Mouse (Mus musculus): Measurements from ENCODE around the gene Greb1. TPM values are rescaled to one million over a fixed set of nuclear protein-coding genes. Genes with fewer than 3 reads are reported as not detected.
A peak's percentile ranks its signal among the peaks of the same experiment; 100 is the strongest.

The Greb1 gene
- not detected in 2 replicates for polyA plus RNA-seq (2012; ENCODE audit: insufficient read depth, insufficient read length, low replicate concordance, missing spikeins)

GRCm38 (mm10) chr12:16800259-16800958 lies at the start of gene Greb1:
Greb1 (minus strand) TSS chr12:16800886.
- TF ChIP-seq POLR2A (IDR thresholded peaks at IDR 0.05; ENCODE audit: insufficient read depth, low read depth, low read length) (no peak), CTCF (IDR thresholded peaks at IDR 0.05; ENCODE audit: insufficient read depth, low read depth, low read length) (no peak)
- peaks cover 10% of the 10 kb centered on the region for H3K4me1 ChIP-seq (ENCODE audit: control insufficient read depth, insufficient read depth, low read length)
- under 1% methylated on average over 52 of the region's 53 CpGs for WGBS
- peak within 1 kb of the TSS; percentile 52 for H3K4me3 ChIP-seq (ENCODE audit: insufficient read depth, low read depth, low read length)
- no peak within 1 kb of the TSS for H3K27ac ChIP-seq (ENCODE audit: insufficient read depth, low read depth, low read length)

DNA sequence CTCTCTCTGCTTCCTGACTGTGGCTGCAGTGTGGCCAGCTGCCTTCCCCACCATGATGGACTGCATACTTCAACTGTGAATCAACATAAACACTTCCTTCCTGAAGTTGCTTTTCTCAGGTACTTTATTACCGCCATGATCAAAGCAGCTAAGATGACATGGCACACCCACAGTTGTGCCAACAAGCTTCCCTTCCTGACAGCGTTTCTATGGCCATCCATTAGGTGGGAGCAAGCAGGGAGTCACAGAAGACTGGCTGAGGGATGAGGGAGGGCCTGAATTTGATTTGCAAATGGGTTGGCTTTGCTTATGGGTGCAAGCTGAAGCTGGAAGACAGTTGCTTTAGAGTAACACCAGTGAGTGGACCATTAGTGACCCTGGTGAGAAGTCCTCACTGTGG lies 49.1 kb upstream of the Greb1 start:
- no peak overlapping the region for H3K27ac ChIP-seq (ENCODE audit: insufficient read depth, low read depth, low read length)

DNA sequence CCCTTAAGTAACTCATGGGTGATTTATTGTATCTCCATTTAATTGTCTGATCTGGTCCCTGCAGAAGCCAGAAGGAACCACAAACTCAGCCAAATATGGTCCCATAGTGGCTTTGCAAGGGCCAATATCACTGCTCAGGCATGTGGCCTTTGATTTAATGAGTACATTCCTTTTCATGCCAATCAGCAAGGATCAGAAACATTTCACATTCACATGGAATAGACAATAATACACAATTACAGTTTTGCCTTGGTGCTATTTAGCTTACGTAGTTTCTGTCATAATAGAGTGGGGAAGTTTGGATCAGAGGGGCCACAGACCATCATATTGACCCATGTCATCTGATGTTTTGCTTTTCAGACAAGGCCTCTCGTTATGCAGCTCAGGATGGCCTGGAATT lies 47.8 kb upstream of the Greb1 start:
- WGBS: 93% methylated on average over 2 of the region's 2 CpGs
- Histone ChIP-seq H3K4me1 (ENCODE audit: control insufficient read depth, insufficient read depth, low read length) (peaks cover 2% of the 10 kb centered on the region; the same call in 1 of the 2 replicates), H3K27ac (ENCODE audit: insufficient read depth, low read depth, low read length) (no peak overlapping the region), H3K4me3 (ENCODE audit: insufficient read depth, low read depth, low read length) (no peak overlapping the region)
- TF ChIP-seq CTCF (IDR thresholded peaks at IDR 0.05; ENCODE audit: insufficient read depth, low read depth, low read length) (no peak), POLR2A (IDR thresholded peaks at IDR 0.05; ENCODE audit: insufficient read depth, low read depth, low read length) (no peak)

More for the DNA sequence above, 49.1 kb upstream of the Greb1 start:
- WGBS: 70% methylated on average over 2 of the region's 2 CpGs
- TF ChIP-seq POLR2A (IDR thresholded peaks at IDR 0.05; ENCODE audit: insufficient read depth, low read depth, low read length) (no peak), CTCF (IDR thresholded peaks at IDR 0.05; ENCODE audit: insufficient read depth, low read depth, low read length) (no peak)
- peaks cover 6% of the 10 kb centered on the region for H3K4me1 ChIP-seq (ENCODE audit: control insufficient read depth, insufficient read depth, low read length)
- H3K4me3 ChIP-seq (ENCODE audit: insufficient read depth, low read depth, low read length): no peak overlapping the region

DNA sequence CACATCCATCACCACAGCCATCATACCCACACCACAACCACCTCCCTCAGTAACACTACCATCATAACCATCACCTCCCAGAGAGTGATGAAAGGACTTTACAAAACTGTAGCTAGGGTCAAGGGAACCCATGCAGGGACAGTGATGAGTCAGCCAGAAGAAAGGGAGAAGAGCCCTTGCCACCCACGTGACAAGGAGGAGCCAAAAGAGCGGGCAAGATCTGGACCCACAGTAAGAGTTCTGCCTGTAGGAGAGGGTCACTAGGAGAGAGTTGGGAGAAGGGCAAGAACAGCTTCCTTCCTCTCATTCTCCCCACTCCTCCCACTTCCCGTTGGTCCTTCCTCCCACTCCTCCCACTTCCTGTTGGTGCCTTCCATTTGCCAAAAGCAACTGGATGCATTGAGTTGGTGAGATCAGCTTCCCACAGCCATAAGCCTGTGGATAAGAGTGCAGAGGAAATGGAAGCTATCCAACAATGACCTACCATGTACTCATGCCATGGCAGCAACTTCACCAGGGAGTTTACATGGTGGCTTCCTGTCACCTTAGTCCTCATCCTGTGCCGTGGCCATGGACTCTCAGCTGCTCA lies 46.6 kb upstream of the Greb1 start:
- Histone ChIP-seq H3K4me3 (ENCODE audit: insufficient read depth, low read depth, low read length) (no peak overlapping the region), H3K27ac (ENCODE audit: insufficient read depth, low read depth, low read length) (no peak overlapping the region), H3K4me1 (ENCODE audit: control insufficient read depth, insufficient read depth, low read length) (no peaks in the 10 kb centered on the region)
- TF ChIP-seq POLR2A (IDR thresholded peaks at IDR 0.05; ENCODE audit: insufficient read depth, low read depth, low read length) (no peak), CTCF (IDR thresholded peaks at IDR 0.05; ENCODE audit: insufficient read depth, low read depth, low read length) (no peak)
- WGBS: 91% methylated on average over 4 of the region's 4 CpGs

GRCm38 (mm10) chr12:16844623-16845592 lies 44.2 kb upstream of the Greb1 start:
- 31% methylated on average over 14 of the region's 14 CpGs for WGBS
- Histone ChIP-seq H3K4me3 (ENCODE audit: insufficient read depth, low read depth, low read length) (no peak overlapping the region), H3K27ac (ENCODE audit: insufficient read depth, low read depth, low read length) (no peak overlapping the region), H3K4me1 (ENCODE audit: control insufficient read depth, insufficient read depth, low read length) (0 out of 2 replicates have a peak, but pooled peaks cover 2% of the 10 kb centered on the region)
- TF ChIP-seq POLR2A (IDR thresholded peaks at IDR 0.05; ENCODE audit: insufficient read depth, low read depth, low read length) (no peak), CTCF (IDR thresholded peaks at IDR 0.05; ENCODE audit: insufficient read depth, low read depth, low read length) (no peak)

DNA sequence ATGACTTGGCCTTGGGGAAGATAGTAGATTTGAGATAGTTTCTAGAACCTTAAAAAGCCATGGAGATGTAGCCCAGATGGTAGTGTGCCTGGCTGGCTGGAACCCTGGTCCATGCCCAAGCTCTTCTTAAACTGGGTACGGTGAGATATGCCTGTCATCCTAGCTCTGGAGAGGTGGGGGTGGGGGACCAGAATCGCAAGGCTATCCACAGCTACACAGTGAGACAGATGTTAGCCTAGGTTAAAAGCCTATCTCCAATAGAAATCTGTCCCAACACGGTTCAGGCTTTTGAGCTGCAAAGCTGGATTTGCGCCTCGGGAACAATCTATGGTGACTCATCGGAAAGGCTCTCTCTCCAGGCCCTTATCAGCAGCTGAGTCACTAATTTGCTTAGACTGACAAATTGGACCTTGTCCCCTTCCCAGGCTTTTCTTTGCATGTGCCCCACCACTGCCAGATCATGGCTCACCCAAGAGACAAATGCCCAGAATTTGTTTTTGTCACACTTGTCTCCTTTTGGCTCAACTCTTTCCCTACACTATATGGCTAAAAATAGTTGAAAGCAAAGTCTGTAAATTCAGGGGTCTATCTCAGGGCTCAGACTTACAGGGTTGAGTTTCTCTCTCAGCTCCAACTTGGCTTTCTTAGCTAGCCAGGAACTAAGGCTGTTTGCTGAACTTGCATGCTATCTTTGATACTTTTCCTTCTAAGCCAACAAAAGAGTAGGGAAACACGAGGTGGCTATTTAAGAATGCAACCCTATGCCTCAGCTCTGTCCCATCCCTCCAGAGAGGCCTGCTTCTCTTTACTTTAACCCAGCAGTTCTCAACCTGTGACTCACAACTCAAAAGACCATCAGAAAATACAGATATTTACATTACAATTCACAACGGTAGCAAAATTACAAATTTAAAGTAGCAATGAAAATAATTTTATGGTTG lies 40.4 kb upstream of the Greb1 start:
- 0 out of 2 replicates have a peak, but pooled peaks cover 2% of the 10 kb centered on the region for H3K4me1 ChIP-seq (ENCODE audit: control insufficient read depth, insufficient read depth, low read length)
- TF ChIP-seq CTCF (IDR thresholded peaks at IDR 0.05; ENCODE audit: insufficient read depth, low read depth, low read length) (no peak), POLR2A (IDR thresholded peaks at IDR 0.05; ENCODE audit: insufficient read depth, low read depth, low read length) (no peak)
- no peak overlapping the region for H3K4me3 ChIP-seq (ENCODE audit: insufficient read depth, low read depth, low read length)
- peak overlapping the region; percentile 25 for H3K27ac ChIP-seq (ENCODE audit: insufficient read depth, low read depth, low read length)
- WGBS: 43% methylated on average over 8 of the region's 8 CpGs

DNA sequence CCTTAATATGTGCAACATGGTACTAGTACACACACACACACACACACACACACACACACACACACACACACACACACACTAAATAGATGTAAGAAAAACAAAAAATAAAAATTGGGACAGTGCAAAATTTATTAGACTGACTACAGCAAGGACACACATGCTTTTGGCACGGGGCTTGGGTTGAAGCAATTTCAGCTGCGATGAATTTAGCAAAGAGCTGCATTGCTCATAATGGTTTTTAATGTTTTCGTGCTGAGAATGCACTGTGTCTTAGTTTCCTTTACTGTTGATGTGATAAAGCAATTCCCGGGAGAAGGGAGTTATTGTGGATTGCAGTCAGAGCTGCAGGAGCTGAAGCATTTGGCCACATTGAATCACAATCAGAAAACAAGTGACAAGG lies 37.1 kb upstream of the Greb1 start:
- Histone ChIP-seq H3K4me3 (ENCODE audit: insufficient read depth, low read depth, low read length) (no peak overlapping the region), H3K4me1 (ENCODE audit: control insufficient read depth, insufficient read depth, low read length) (0 out of 2 replicates have a peak, but pooled peaks cover 2% of the 10 kb centered on the region), H3K27ac (ENCODE audit: insufficient read depth, low read depth, low read length) (no peak overlapping the region)
- no peak for TF ChIP-seq POLR2A (IDR thresholded peaks at IDR 0.05; ENCODE audit: insufficient read depth, low read depth, low read length)
- WGBS: 74% methylated on average over 4 of the region's 4 CpGs

DNA sequence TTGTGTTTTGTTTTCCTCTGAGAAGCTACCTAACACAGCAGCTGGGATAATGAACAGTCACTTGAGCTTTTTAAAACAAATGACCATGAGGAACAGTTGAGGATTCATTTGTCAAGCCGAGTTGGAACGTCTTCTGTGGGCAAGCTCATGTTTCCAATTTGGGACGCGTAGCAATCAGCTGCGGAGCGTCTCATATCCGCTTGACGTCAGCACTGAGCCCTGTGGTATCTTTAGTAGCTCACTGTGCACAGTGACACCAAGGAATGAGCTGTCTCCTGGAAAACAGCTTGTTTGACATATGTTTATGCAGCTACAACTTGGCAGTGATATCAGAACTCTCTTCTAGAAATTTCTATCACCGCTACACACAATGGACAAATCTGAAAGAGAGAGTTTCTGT lies 35.5 kb upstream of the Greb1 start:
- 63% methylated on average over 9 of the region's 9 CpGs for WGBS

More for the DNA sequence above, 35.5 kb upstream of the Greb1 start:
- Histone ChIP-seq H3K27ac (ENCODE audit: insufficient read depth, low read depth, low read length) (no peak overlapping the region), H3K4me3 (ENCODE audit: insufficient read depth, low read depth, low read length) (no peak overlapping the region), H3K4me1 (ENCODE audit: control insufficient read depth, insufficient read depth, low read length) (0 out of 2 replicates have a peak, but pooled peaks cover 2% of the 10 kb centered on the region)
- TF ChIP-seq POLR2A (IDR thresholded peaks at IDR 0.05; ENCODE audit: insufficient read depth, low read depth, low read length) (no peak), CTCF (IDR thresholded peaks at IDR 0.05; ENCODE audit: insufficient read depth, low read depth, low read length) (no peak)
